ENCODE assay signal across 7 mouse cellular contexts in the genomic region with DNA sequence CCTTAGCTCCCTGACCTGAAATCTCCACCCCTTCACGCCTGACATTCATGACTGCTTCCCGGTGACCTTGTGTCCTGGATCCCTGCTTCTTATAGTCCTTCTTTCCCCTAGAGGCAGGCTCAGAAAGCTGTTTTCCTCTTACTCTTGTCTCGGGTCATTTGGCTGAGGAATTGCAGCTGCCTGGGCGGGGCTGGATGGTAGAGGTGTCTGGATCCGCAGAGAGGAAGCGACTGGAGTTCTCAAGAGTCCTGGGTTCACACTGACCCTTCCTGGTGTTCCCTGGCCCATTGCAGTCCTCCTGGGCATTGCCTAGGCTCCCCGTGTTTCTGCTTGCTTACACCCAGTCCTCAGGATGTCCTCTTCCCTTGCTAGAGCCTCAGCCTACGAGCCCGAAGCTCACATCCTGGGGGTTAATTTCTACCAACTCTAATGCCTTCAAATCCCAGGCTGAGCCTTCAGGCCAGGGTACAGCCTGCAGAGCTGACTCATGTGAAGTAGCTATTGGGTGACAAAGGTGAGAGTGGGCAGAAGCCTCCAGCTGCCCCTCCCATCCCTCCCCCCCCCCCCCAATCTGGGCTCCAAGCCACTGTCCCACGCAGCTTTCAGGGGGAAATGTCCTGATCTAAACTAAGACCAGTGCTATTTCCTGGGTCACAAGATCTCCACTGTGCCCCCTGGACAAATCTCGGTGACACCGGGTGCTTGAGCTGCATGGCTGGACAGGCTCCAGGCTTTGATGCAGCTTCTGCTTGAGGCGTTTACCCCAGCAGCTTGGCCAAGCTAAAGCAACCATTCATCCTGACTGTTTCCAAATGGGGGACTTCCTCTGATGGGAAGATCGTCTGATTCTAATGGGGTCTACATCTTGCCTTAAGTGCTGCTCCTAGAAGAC. TPM values are rescaled to one million over a fixed set of nuclear protein-coding genes. Genes with fewer than 3 reads are reported as not detected.
DNase-seq lines count a peak whose midpoint lies in the region; ATAC-seq and TF ChIP-seq lines count a peak whose summit lies in the region.

No protein-coding gene starts in this region.

- H3K4me2 ChIP-seq in forebrain, embryonic 13.5 days: peak overlapping the region; percentile 67
- peak overlapping the region; percentile 88 for H3K4me2 ChIP-seq in hindbrain, embryonic 16.5 days (ENCODE audit: low read length)
- peak overlapping the region; percentile 76 for H3K4me2 ChIP-seq in liver, embryonic 14.5 days (ENCODE audit: low read depth)

- TF ChIP-seq POLR2A in ES-Bruce4 (IDR thresholded peaks at IDR 0.05; ENCODE audit: insufficient read depth, low read length): no peak

- 42% methylated on average over 14 of the region's 14 CpGs for WGBS in forebrain, embryonic 13.5 days
- 28% methylated on average over 14 of the region's 14 CpGs for WGBS in hindbrain, embryonic 16.5 days
- 34% methylated on average over 14 of the region's 14 CpGs for WGBS in liver, embryonic 14.5 days (ENCODE audit: insufficient replicate concordance)

- H3K4me1 ChIP-seq in ES-Bruce4 (ENCODE audit: control insufficient read depth, insufficient read depth, low read length): peaks cover 2% of the 10 kb centered on the region
- H3K4me1 ChIP-seq in forebrain, embryonic 13.5 days: peaks cover 31% of the 10 kb centered on the region
- peaks cover 13% of the 10 kb centered on the region for H3K4me1 ChIP-seq in hindbrain, embryonic 16.5 days (ENCODE audit: control insufficient read depth, insufficient read depth, low read depth, low read length)
- H3K4me1 ChIP-seq in liver, embryonic 14.5 days (replicated peaks; ENCODE audit: control insufficient read depth in 2 of 2, insufficient read depth in 2 of 2, low read length in 1 of 2): peaks cover 53 to 54% of the 10 kb centered on the region in 2 experiments

- ATAC-seq in forebrain, embryonic 13.5 days: no peak; the same call in 1 of the 2 replicates
- ATAC-seq in hindbrain, embryonic 16.5 days: peak; percentile 29
- ATAC-seq in liver, embryonic 14.5 days (ENCODE audit: insufficient read depth): no peak

- no peaks in the 10 kb centered on the region for H3K9me3 ChIP-seq in ES-Bruce4 (replicated peaks; ENCODE audit: control insufficient read depth, insufficient read depth, low read length, poor library complexity, severe bottlenecking)
- peaks cover 3% of the 10 kb centered on the region; the same call in 1 of the 2 replicates for H3K9me3 ChIP-seq in forebrain, embryonic 13.5 days (replicated peaks)
- H3K9me3 ChIP-seq in hindbrain, embryonic 16.5 days (ENCODE audit: control insufficient read depth, low read length): no peaks in the 10 kb centered on the region
- H3K9me3 ChIP-seq in liver, embryonic 14.5 days (ENCODE audit: control insufficient read depth, low read length): no peaks in the 10 kb centered on the region

- peak overlapping the region; percentile 41 for H3K4me3 ChIP-seq in ES-Bruce4 (ENCODE audit: low read depth, low read length)
- H3K4me3 ChIP-seq in forebrain, embryonic 13.5 days: peak overlapping the region; percentile 34
- H3K4me3 ChIP-seq in hindbrain, embryonic 16.5 days (ENCODE audit: low read length): peak overlapping the region; percentile 49
- H3K4me3 ChIP-seq in liver, embryonic 14.5 days (ENCODE audit: insufficient read depth in 1 of 2, low read depth in 2 of 2, low read length in 2 of 2): peak overlapping the region; percentile 50 to 58

- no peak overlapping the region for H3K9ac ChIP-seq in ES-Bruce4 (ENCODE audit: low read depth, poor library complexity, severe bottlenecking)
- H3K9ac ChIP-seq in forebrain, embryonic 13.5 days: peak overlapping the region; percentile 58
- peak overlapping the region; percentile 69 for H3K9ac ChIP-seq in hindbrain, embryonic 16.5 days (ENCODE audit: low read depth, low read length)
- H3K9ac ChIP-seq in liver, embryonic 14.5 days (replicated peaks): peak overlapping the region; percentile 70

- H3K27ac ChIP-seq in ES-Bruce4 (ENCODE audit: insufficient read depth, low read length): no peak overlapping the region
- H3K27ac ChIP-seq in forebrain, embryonic 13.5 days: no peak overlapping the region
- no peak overlapping the region; the same call in 1 of the 2 replicates for H3K27ac ChIP-seq in hindbrain, embryonic 16.5 days (ENCODE audit: low read depth, low read length)
- peak overlapping the region; percentile 97 for H3K27ac ChIP-seq in liver, embryonic 14.5 days

- intact Hi-C loops in left cerebral cortex, postnatal 36 days (cut with DNase I): loop anchor here (2.0 to 5.0 kb wide), 3 partner anchors 32 to 162 kb away; no protein-coding TSS in a partner anchor

- DNase-seq in NIH3T3 (ENCODE audit: low read depth): peak; percentile 54
- no peak for DNase-seq in liver, embryonic 14.5 days (ENCODE audit: low read depth in 3 of 3, low spot score in 3 of 3)
- peak; percentile 19 for DNase-seq in skeletal muscle tissue, adult 2 months (ENCODE audit: low read depth, low spot score)
- no peak for DNase-seq in left cerebral cortex, postnatal 36 days (ENCODE audit: low spot score in 2 of 2)

- no peaks in the 10 kb centered on the region for H3K36me3 ChIP-seq in ES-Bruce4 (ENCODE audit: control insufficient read depth, insufficient read depth, low read length, poor library complexity, severe bottlenecking)
- no peaks in the 10 kb centered on the region for H3K36me3 ChIP-seq in forebrain, embryonic 13.5 days (ENCODE audit: poor library complexity, severe bottlenecking)
- H3K36me3 ChIP-seq in hindbrain, embryonic 16.5 days (ENCODE audit: control insufficient read depth, insufficient read depth, low read length): no peaks in the 10 kb centered on the region
- H3K36me3 ChIP-seq in liver, embryonic 14.5 days (replicated peaks; ENCODE audit: control insufficient read depth, insufficient read depth, low read depth): no peaks in the 10 kb centered on the region

- no peaks in the 10 kb centered on the region for H3K27me3 ChIP-seq in ES-Bruce4 (ENCODE audit: control insufficient read depth, insufficient read depth, low read length, poor library complexity, severe bottlenecking)
- 0 out of 2 replicates have a peak, but pooled peaks cover 3% of the 10 kb centered on the region for H3K27me3 ChIP-seq in forebrain, embryonic 13.5 days
- no peaks in the 10 kb centered on the region for H3K27me3 ChIP-seq in hindbrain, embryonic 16.5 days (replicated peaks; ENCODE audit: control insufficient read depth, insufficient read depth, low read length)
- H3K27me3 ChIP-seq in liver, embryonic 14.5 days (ENCODE audit: control insufficient read depth, insufficient read depth, low read length): no peaks in the 10 kb centered on the region

- TF ChIP-seq CTCF in ES-Bruce4 (IDR thresholded peaks at IDR 0.05; ENCODE audit: low read depth, low read length): no peak
- no peak; the same call in 1 of the 2 replicates for TF ChIP-seq CTCF in liver, embryonic 14.5 days (IDR thresholded peaks at IDR 0.05; ENCODE audit: low read depth)

- no peak for TF ChIP-seq EP300 in ES-Bruce4 (IDR thresholded peaks at IDR 0.05; ENCODE audit: insufficient read depth, low read depth, low read length)
- TF ChIP-seq EP300 in liver, embryonic 14.5 days (IDR thresholded peaks at IDR 0.05; ENCODE audit: low read depth): no peak

RNA-seq across cellular contexts. Expression of a gene that starts 36.1 kb away (rescaled TPM):
- polyA plus RNA-seq in ES-Bruce4 (2011; ENCODE audit: insufficient read depth, insufficient read length, low read depth, missing spikeins): 78.7 and 87.2 TPM in 2 replicates
- polyA plus RNA-seq in forebrain, embryonic 13.5 days (2015; fragmentation: Nextera tagmentation; extraction: Ambion mirVana): 18.4 and 19.7 TPM in 2 replicates
- 12.6 and 12.7 TPM in 2 replicates for polyA plus RNA-seq in hindbrain, embryonic 16.5 days (2015; fragmentation: Nextera tagmentation; extraction: Ambion mirVana)
- 34.1 and 38.6 TPM in 2 replicates for polyA plus RNA-seq in liver, embryonic 14.5 days (2012; rRNA removed)
- 83.8 and 93.9 TPM in 2 replicates for polyA plus RNA-seq in liver, embryonic 14.5 days (2014; fragmentation: Nextera tagmentation; extraction: Ambion mirVana)
- 10 to 100 TPM; 19.2 to 26.8 TPM for total RNA-seq in left cerebral cortex, postnatal 36 days (2021)

Comparison
In these comparisons a context has a peak if more than half of its experiments do, and no peak if none do; other contexts are left out.
1. DNase-seq: peak in NIH3T3 (single experiment) and skeletal muscle tissue, adult 2 months (single experiment); none in liver, embryonic 14.5 days (0 of 3) and left cerebral cortex, postnatal 36 days (0 of 2).
2. Peak in every context shown above with its lines, with median percentiles within 50 percentile points of each other: H3K4me3 ChIP-seq and H3K4me2 ChIP-seq.